Mouse (Mus musculus) c-Kit-positive CD71-positive TER-119-positive erythroid progenitor cells, embryonic 14.5 days (primary cell): ENCODE data around the gene Dhrs1.

Experiments
- DNase-seq: peaks from one replicate; pipeline ENCODE4 v3.0.0-alpha.2; 2013; ENCODE audit warnings: low spot score

Dhrs1 gene

GRCm38 (mm10) chr14:55745180-55745860, at the start of gene Dhrs1, which contains the start of gene Nop9:
TSS of gene Dhrs1 (minus strand) at chr14:55745690.
TSS of gene Nop9 (plus strand) at chr14:55745693.
- peak; percentile 78 for DNase-seq

GRCm38 (mm10) chr14:55793946-55794345, 48.5 kb upstream of the Dhrs1 start:
- no peak for DNase-seq

- no peak for DNase-seq
These were observed 48.0 kb upstream of the Dhrs1 start for GRCm38 (mm10) chr14:55793461-55793860.

GRCm38 (mm10) chr14:55788256-55789050, 43.0 kb upstream of the Dhrs1 start, which contains the start of gene Ripk3:
TSS of gene Ripk3 (minus strand) at chr14:55788865.
- DNase-seq = peak; percentile 54

DNA sequence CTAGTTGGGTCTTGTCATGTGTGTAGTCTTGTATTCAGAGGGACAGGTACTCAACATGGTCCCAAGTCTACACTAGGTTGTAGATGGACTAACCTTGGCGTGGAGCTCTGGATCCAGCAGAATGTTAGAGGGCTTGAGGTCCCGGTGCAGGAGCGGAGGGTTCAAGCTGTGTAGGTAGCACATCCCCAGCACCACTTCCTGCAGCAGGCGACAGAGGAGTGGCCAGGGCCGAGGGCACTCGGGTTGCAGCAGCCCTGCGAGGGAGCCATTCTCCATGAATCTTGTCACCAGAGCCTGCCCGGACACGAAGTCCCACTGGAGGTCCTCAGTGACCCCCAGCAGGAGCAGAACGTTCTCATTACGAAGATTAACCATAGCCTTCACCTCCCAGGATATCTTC, 42.2 kb upstream of the Dhrs1 start:
- DNase-seq = no peak

DNA sequence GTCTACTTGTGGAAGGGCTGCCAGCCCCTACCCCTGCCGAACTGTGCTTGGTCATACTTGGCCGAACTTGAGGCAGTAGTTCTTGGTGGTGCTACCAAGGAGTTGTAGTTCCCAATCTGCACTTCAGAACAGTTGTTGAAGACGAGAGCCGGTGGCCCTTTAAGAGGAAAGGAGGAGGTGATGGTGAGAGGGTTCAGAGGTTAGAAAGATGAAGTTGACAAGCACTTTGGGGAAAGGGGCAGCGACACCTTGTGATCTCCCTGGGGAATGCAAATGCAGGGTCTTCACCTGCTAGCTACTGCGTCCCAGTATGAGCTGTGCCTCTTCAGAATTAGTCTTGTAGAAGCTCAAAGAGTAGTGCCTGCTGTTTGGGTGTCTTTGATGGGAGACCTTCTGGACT, 39.7 kb upstream of the Dhrs1 start:
- no peak for DNase-seq

GRCm38 (mm10) chr14:55783958-55784235, 38.4 kb upstream of the Dhrs1 start, which contains the start of gene Adcy4:
TSS of gene Adcy4 (minus strand) at chr14:55784095.
- no peak for DNase-seq

- no peak for DNase-seq
These were observed 37.9 kb upstream of the Dhrs1 start for GRCm38 (mm10) chr14:55783171-55783957.

DNA sequence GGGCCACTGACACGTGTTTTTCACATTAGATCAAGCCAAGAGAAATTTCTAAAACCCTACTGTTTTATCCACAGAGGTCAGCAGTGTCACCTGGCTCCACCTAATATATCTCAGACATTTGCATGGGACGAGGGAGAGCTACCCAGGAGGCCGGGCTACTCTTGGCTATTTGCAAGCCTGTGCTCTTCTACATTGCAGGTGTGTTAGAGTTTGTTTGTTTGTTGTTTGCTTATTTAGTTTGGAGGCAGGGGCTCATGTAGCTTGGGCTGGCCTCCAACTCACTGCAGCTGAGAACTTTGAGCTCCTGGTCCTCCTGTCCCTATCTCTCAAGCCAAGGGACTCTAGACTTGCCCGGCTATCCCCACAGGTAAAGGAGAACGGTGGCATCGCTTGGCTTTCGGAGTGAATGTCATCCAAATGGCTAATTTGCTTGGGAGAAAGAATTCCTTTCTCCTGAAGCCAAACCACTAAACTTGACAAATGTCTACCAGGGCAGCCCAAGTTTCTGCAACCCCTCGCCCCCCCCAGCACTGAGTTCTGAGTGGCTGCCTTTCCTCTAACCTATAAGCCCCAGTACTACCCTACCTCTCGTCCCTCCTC, 37.0 kb upstream of the Dhrs1 start:
- DNase-seq = no peak

- peak; percentile 67 for DNase-seq
These were observed 35.8 kb upstream of the Dhrs1 start for GRCm38 (mm10) chr14:55781310-55781709.

DNA sequence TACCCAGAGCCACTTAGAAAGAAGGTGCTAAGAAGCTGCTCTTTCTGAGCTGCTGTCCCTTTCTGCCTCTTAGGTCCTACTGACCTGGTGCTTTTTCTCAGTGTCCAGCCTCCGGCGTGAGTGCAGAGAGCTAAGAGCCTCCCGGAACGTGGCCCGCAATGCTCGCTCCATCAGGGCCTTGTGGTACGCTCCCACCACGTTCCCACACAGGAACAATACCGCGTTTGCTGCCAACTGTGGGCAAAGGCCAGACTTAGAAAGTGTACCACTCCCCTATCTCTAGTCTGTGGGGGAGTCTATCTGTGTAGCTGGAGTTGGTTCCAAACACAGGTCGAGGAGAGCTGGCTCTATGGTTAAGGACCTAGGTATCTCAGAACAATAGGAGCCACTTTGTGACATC, 35.2 kb upstream of the Dhrs1 start:
- no peak for DNase-seq

- DNase-seq = no peak
These were observed 34.2 kb upstream of the Dhrs1 start for GRCm38 (mm10) chr14:55779656-55780055.

DNA sequence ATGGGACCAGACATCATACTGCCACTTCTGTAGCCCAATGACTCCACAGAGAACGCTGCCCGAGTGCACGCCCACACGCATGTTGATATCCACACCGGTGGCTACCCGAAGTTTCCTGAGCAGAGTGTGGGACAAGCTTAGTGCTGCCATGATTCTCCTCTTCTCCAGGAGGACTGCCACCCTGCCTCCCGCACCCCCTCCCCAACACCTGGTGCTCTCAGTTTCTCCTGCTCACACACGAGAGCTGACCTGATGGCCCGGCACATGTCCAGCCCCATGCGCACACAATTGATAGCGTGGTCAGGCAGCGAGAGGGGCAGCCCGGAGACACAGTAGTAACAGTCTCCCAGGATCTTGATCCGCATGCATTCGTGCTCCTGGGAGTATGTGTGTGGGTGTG, 33.2 kb upstream of the Dhrs1 start:
- no peak for DNase-seq

GRCm38 (mm10) chr14:55777806-55778205, 32.3 kb upstream of the Dhrs1 start:
- no peak for DNase-seq

DNA sequence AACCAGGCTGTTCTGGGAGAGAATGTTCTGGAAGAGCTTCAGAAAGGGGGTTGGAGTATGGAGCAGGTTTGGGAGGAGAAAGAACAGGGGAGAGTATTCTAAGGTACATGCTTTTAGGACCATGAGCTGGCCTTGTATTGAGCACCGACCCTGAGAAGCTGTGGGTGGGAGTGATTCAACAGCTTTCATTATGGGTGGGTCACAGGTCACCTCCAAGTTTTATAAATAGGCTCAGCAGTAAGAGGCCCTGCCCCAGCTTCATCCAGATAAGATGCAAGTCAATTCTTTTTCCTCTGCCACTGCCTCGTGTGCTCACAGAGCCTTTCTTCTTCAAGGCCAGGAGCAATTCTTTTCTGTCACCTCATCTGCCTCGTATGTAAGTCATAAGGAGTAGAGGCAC, 31.7 kb upstream of the Dhrs1 start:
- DNase-seq = no peak

- no peak for DNase-seq
These were observed 31.2 kb upstream of the Dhrs1 start for GRCm38 (mm10) chr14:55776711-55777110.

GRCm38 (mm10) chr14:55769087-55769703, 23.7 kb upstream of the Dhrs1 start:
- DNase-seq = peak; percentile 43

- DNase-seq = no peak
These were observed 23.1 kb upstream of the Dhrs1 start for GRCm38 (mm10) chr14:55768555-55768954.

GRCm38 (mm10) chr14:55767519-55768414, 22.3 kb upstream of the Dhrs1 start:
- no peak for DNase-seq

- DNase-seq = no peak
These were observed 20.2 kb upstream of the Dhrs1 start, which contains the start of gene Ltb4r1 for GRCm38 (mm10) chr14:55765696-55766095. TSS of gene Ltb4r1 (plus strand) at chr14:55765962.

DNA sequence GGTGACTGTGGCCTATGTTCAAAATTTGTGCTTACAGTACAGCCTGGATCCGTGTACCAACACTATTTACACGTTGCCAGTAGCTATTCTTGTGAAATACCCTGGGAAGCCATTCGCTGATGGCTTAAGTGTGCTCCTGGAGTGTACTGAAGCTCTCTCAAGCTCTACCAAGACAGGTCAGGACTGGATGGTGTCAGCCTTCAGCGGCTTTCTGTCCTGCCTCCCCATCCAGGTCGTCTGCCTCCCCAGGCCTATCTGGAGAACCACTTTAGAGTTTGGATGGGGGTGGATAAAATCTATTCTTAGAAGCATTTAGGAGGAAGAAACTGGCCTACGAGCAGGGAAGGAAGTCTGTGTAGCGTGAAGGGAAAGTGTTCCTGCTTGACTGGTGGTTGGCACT, 17.7 kb upstream of the Dhrs1 start:
- DNase-seq = no peak
